Mouse (Mus musculus) heart, postnatal 0 days (tissue): ENCODE results near the gene Cldn4. TPM values are rescaled to one million over a fixed set of nuclear protein-coding genes. Genes with fewer than 3 reads are reported as not detected.

Source experiments
- ATAC-seq: fragments of 200-750 bp; cut with Nextera tagmentation; 2 replicates; pipeline ENCODE4 v1.8.0; 2017; ENCODE audit warnings: low read depth, moderate number of reproducible peaks, moderate library complexity; ENCODE audit not compliant: insufficient read depth
- DNase-seq: peaks from one replicate; pipeline ENCODE4 v3.0.0-alpha.2; 2016; ENCODE audit warnings: low spot score
- H3K27ac ChIP-seq: fragments of 300-500 bp; sonication (generic); 2 replicates; pipeline ENCODE4 v1.5.1; 2014; ENCODE audit warnings: low read depth, mild to moderate bottlenecking
- H3K27me3 ChIP-seq: fragments of 300-500 bp; sonication (generic); 2 replicates; pipeline ENCODE4 v1.6.1; 2014; ENCODE audit warnings: low read length, mixed read lengths; ENCODE audit not compliant: control insufficient read depth, insufficient read depth
- H3K36me3 ChIP-seq: fragments of 300-500 bp; sonication (generic); replicated peaks from 2 replicates; pipeline ENCODE4 v1.6.1; 2014; ENCODE audit warnings: low read length, mixed read lengths; ENCODE audit not compliant: control insufficient read depth, insufficient read depth
- H3K4me1 ChIP-seq: fragments of 300-500 bp; sonication (generic); 2 replicates; pipeline ENCODE4 v1.6.1; 2014; ENCODE audit warnings: antibody characterized with exemption; ENCODE audit not compliant: control insufficient read depth, insufficient read depth
- H3K4me2 ChIP-seq: fragments of 300-500 bp; sonication (generic); 2 replicates; pipeline ENCODE4 v1.6.1; 2014; ENCODE audit warnings: low read depth, mild to moderate bottlenecking, low read length, moderate library complexity
- H3K4me3 ChIP-seq: fragments of 300-500 bp; sonication (generic); 2 replicates; pipeline ENCODE4 v1.5.1; 2014; ENCODE audit warnings: low read depth, low read length
- H3K9ac ChIP-seq: fragments of 300-500 bp; sonication (generic); replicated peaks from 2 replicates; pipeline ENCODE4 v1.6.1; 2014; ENCODE audit warnings: low read depth, low read length, mixed read lengths
- H3K9me3 ChIP-seq: fragments of 300-500 bp; sonication (generic); replicated peaks from 2 replicates; pipeline ENCODE4 v1.6.1; 2016; ENCODE audit warnings: low read length; ENCODE audit not compliant: control insufficient read depth
- CTCF ChIP-seq: IDR thresholded peaks from 2 replicates; pipeline ENCODE4 v1.5.1; 2016; ENCODE audit warnings: antibody characterized with exemption, control low read depth, low read depth
- EP300 ChIP-seq: IDR thresholded peaks from 2 replicates; pipeline ENCODE4 v1.6.1; 2016; ENCODE audit warnings: antibody characterized with exemption, low read depth
- WGBS: fragments of 180-500 bp; shearing (Covaris S2); extraction: QIAGEN DNeasy Blood & Tissue Kit; methylation state at CpG from one replicate; pipeline ENCODE4 v1.1.7; 2014; 5-methylcytosine and 5-hydroxymethylcytosine counted together
- polyA plus RNA-seq: library from polyadenylated mRNA; unstranded; fragments of >200 nt; fragmentation: Nextera tagmentation; extraction: Ambion mirVana; gene quantifications from 2 replicates; pipeline ENCODE4 v1.2.1, GENCODE M21; 2015
- total RNA-seq: library from RNA; depleted of rRNA; stranded (reverse); fragments of >200 nt; gene quantifications from 2 replicates; pipeline ENCODE4 v1.2.3, GENCODE M21; 2014; ENCODE audit warnings: low replicate concordance

The Cldn4 gene
- total and polyA plus RNA-seq, 2 experiments from 2014 or later = 10.2 TPM; not detected in 1

DNA sequence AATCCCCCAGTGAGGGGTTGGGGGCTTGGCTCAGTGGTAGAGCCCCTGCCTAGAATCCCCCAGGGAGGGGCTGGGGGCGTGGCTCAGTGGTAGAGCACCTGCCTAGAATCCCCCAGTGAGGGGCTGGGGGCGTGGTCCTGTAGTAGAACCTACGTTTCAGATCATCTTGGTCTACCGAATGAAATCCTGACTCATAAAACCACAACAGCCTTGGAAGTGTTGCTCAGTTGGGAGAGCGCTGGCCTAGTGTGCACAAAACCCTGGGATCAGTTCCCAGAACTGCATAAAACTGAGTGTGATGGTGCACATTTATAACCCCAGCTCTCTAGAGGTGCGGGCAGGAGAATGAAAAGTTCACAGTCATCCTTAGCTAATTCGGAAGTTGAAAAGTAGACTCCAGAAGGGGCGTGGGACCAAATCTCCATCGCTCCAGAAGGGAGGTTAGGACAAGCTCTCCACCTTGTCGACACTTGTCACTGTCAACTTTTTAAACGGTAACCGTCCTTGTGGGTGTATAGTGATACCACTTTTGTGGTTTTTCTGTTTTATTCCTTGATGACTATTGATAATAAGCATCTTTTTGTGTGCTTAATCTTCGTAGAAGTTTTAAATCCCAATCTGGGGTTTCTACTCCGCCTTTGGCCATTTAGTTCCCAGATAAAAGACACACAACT lies 30.0 kb upstream of the Cldn4 start:
- WGBS = 71% methylated on average over 14 of the region's 14 CpGs
- no peak overlapping the region for H3K4me3 ChIP-seq
- no peak for ATAC-seq

DNA sequence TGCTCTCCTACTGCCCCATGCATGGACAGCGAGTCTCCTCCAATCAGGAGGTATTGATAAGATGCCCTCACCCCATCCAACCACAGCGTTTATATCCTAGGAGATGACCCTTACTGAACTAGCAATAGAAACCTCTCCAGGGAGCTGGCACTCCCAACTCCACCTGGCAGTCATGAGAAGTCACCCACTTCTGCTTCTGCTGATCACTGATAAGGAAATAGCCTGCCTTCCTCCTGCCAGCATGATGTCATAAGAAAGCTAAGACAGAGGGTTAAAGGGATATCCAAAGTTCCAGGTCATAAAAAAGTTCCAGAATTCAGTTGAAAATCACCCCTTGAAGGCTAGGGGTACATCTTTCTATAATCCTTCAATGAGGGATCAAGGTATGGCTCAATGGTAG lies 29.4 kb upstream of the Cldn4 start:
- Histone ChIP-seq H3K4me2 (no peak overlapping the region), H3K9me3 (no peaks in the 10 kb centered on the region), H3K27me3 (no peaks in the 10 kb centered on the region), H3K4me3 (no peak overlapping the region), H3K4me1 (peaks cover 4% of the 10 kb centered on the region; the same call in 1 of the 2 replicates), H3K9ac (no peak overlapping the region), H3K36me3 (no peaks in the 10 kb centered on the region), H3K27ac (no peak overlapping the region)
- 57% methylated on average over 2 of the region's 2 CpGs for WGBS
- ATAC-seq (no peak), DNase-seq (no peak)
- TF ChIP-seq CTCF (no peak), EP300 (no peak)

More for the DNA sequence above, 30.0 kb upstream of the Cldn4 start:
- no peaks in the 10 kb centered on the region for H3K27me3 ChIP-seq
- H3K4me1 ChIP-seq = peaks cover 4% of the 10 kb centered on the region; the same call in 1 of the 2 replicates
- H3K9ac ChIP-seq = no peak overlapping the region
- TF ChIP-seq EP300 (no peak), CTCF (no peak)
- no peaks in the 10 kb centered on the region for H3K36me3 ChIP-seq
- H3K4me2 ChIP-seq = no peak overlapping the region
- no peak for DNase-seq
- H3K9me3 ChIP-seq = no peaks in the 10 kb centered on the region
- no peak overlapping the region for H3K27ac ChIP-seq

DNA sequence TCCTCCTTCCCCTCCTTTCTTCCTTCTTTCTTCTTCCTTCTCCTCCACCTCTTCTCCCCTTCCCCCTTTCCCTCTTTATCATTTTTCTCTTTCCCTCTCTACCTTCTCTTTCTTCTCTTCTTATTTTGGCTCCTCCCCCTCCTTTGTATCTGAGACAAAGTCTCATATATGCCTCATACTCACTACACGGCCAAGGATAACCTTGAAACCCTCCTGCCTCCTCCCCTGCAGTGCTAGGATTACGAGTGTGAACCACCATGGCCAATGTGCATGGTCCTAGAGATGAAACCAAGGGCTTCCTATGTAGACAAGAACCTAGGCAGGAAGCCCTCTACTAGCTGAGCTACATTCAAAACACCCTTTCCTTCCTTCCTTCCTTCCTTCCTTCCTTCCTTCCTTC lies 28.2 kb upstream of the Cldn4 start:
- WGBS = 49% methylated on average over 2 of the region's 2 CpGs
- ATAC-seq (no peak), DNase-seq (no peak)
- Histone ChIP-seq H3K36me3 (no peaks in the 10 kb centered on the region), H3K4me2 (no peak overlapping the region), H3K27ac (no peak overlapping the region), H3K9me3 (no peaks in the 10 kb centered on the region), H3K9ac (no peak overlapping the region), H3K27me3 (no peaks in the 10 kb centered on the region), H3K4me3 (no peak overlapping the region), H3K4me1 (peaks cover 4% of the 10 kb centered on the region; the same call in 1 of the 2 replicates)
- TF ChIP-seq EP300 = no peak
- TF ChIP-seq CTCF = no peak

DNA sequence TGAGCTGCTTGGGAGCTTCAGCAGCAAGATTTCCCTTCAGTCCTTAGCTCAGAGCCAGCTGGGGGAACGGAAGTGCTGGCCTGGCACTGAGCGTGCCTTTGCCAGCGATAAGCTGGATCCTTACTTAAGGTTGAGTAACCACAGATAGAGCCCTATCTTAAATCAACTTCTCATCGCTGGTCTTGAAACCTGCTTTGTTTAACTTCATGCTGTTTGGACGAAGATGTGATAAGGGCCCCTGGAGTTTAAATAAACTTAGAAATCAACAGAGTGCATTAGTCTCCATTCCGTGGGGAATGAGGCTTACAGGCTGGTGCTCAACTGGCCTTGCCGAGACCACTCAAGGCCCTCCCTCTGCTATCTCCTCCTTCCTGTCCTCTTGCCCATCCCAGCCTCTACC lies 27.6 kb upstream of the Cldn4 start:
- no peaks in the 10 kb centered on the region for H3K27me3 ChIP-seq
- no peak overlapping the region for H3K9ac ChIP-seq
- 12% methylated on average over 7 of the region's 7 CpGs for WGBS
- TF ChIP-seq CTCF = no peak
- TF ChIP-seq EP300 = no peak
- DNase-seq (no peak), ATAC-seq (no peak)
- peaks cover 4% of the 10 kb centered on the region; the same call in 1 of the 2 replicates for H3K4me1 ChIP-seq
- no peaks in the 10 kb centered on the region for H3K9me3 ChIP-seq
- H3K27ac ChIP-seq = no peak overlapping the region
- no peaks in the 10 kb centered on the region for H3K36me3 ChIP-seq
- no peak overlapping the region for H3K4me3 ChIP-seq
- no peak overlapping the region for H3K4me2 ChIP-seq

DNA sequence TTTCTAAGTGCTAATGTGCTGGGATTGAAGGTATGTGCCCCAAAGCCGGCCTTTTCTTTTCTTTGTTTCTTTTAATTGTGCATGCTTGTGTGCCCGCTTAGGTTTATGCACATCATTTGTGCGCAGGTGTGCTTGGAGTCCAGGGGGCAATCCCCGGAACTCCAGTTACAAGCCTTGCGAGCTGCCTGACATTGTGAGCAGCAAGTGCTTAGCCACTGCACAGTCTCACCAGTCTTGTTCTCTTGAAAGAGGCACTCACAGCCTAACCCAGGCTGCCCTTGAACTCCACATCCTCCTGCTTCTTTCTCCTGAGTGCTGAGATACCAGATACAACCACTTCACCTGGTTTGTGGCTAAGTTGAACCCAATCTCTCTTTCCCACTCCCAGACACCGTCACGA lies 26.8 kb upstream of the Cldn4 start:
- Histone ChIP-seq H3K27ac (no peak overlapping the region), H3K27me3 (no peaks in the 10 kb centered on the region), H3K36me3 (no peaks in the 10 kb centered on the region), H3K4me2 (no peak overlapping the region), H3K4me3 (no peak overlapping the region), H3K9ac (no peak overlapping the region), H3K9me3 (no peaks in the 10 kb centered on the region), H3K4me1 (peaks cover 4% of the 10 kb centered on the region; the same call in 1 of the 2 replicates)
- TF ChIP-seq CTCF (no peak), EP300 (no peak)
- ATAC-seq = no peak
- WGBS = 75% methylated on average over 7 of the region's 7 CpGs
- no peak for DNase-seq

DNA sequence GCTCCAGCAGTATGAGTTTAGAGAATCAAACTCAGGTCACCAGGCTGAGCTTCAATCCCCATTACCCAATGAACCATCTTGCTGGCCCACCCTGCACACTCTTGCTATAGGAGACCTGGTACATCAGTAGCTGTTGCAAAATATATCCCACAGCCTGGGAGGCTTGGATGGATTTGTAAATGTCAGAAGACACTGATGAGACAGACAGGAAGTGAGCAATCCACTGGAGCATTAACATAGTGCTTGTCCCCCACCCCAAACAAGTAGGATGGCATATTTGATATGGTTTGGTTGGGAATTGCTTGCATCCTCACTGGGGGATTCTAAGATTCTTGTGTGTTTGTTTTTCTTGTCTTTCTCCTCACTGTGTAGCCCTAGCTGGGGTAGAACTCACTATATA lies 26.3 kb upstream of the Cldn4 start:
- Histone ChIP-seq H3K4me2 (no peak overlapping the region), H3K36me3 (no peaks in the 10 kb centered on the region), H3K4me3 (no peak overlapping the region), H3K27ac (no peak overlapping the region), H3K9me3 (no peaks in the 10 kb centered on the region), H3K27me3 (no peaks in the 10 kb centered on the region), H3K4me1 (peaks cover 4% of the 10 kb centered on the region; the same call in 1 of the 2 replicates), H3K9ac (no peak overlapping the region)
- TF ChIP-seq EP300 (no peak), CTCF (no peak)
- no peak for ATAC-seq
- no peak for DNase-seq
